8 mouse cellular contexts compared by ENCODE assay signal in the genomic region with DNA sequence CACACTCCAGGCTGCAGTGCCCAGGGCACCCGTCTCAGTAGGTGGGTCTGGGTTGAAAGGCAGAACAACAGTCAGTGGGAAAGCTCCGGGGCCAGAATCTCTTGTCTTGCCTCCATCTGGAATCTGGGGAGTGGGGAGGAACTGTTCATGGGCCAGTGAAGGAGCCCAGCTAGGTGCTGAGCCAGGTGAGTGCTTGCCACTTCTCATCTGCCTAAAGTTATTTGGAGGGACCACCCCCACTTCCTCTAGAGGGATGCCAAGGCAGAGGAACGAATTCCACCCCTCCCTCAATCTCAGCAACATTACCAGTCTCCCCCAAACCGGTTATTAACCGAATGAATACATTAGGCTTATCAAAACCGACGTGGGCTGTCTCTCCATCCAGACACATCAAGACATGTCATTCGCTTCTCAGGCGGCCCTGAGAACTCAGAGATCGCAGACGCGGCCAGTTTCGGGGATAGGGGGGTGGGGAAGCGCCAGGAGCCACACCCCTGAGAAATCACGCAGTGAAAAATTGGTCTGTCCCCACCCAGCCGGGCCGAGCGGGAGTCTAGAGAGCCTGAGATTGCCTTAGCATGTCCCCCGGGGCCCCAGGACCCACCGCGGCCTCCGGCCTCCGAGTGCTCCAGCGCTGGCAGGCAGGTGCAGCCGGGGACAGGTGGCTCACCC. TPM values are rescaled to one million over a fixed set of nuclear protein-coding genes. Genes with fewer than 3 reads are reported as not detected.
DNase-seq lines count a peak whose midpoint lies in the region; ATAC-seq and TF ChIP-seq lines count a peak whose summit lies in the region.

No protein-coding gene starts in this region.

- TF ChIP-seq POLR2A in liver, adult 2 months (IDR thresholded peaks at IDR 0.05; ENCODE audit: extremely low read depth, insufficient read depth, low read length): no peak

- H3K4me1 ChIP-seq in liver, adult 2 months (ENCODE audit: control insufficient read depth, insufficient read depth, low read length): peaks cover 28% of the 10 kb centered on the region
- peaks cover 6% of the 10 kb centered on the region; the same call in 1 of the 2 replicates for H3K4me1 ChIP-seq in intestine, embryonic 14.5 days (replicated peaks; ENCODE audit: control insufficient read depth, insufficient read depth, low read length)
- no peaks in the 10 kb centered on the region for H3K4me1 ChIP-seq in midbrain, postnatal 0 days (ENCODE audit: insufficient read depth, low read length)

- H3K4me2 ChIP-seq in intestine, embryonic 14.5 days (ENCODE audit: low read length): peak overlapping the region; percentile 48
- H3K4me2 ChIP-seq in midbrain, postnatal 0 days (ENCODE audit: low read depth, low read length, poor library complexity, severe bottlenecking): no peak overlapping the region

- TF ChIP-seq CTCF in liver, adult 2 months (IDR thresholded peaks at IDR 0.05; ENCODE audit: low read depth, low read length): no peak
- TF ChIP-seq CTCF in midbrain, postnatal 0 days (IDR thresholded peaks at IDR 0.05): no peak

- peak; percentile 33 to 39 for DNase-seq in adrenal gland, adult (ENCODE audit: inconsistent age in 2 of 2, low spot score in 1 of 2)
- DNase-seq in adrenal gland, adult 18-20 months (ENCODE audit: low spot score in 2 of 2): no peak
- DNase-seq in liver, adult 2 months (ENCODE audit: extremely low read depth, low read depth, low spot score): no peak
- no peak for DNase-seq in liver
- DNase-seq in intestine, embryonic 14.5 days (ENCODE audit: low spot score): no peak
- no peak for DNase-seq in midbrain, postnatal 0 days (ENCODE audit: low spot score)

- no peak for ATAC-seq in intestine, embryonic 14.5 days (replicated peaks; ENCODE audit: low FRiP score, low TSS enrichment, low read depth)
- ATAC-seq in midbrain, postnatal 0 days (ENCODE audit: low FRiP score): no peak
- no peak for ATAC-seq in monocyte, adult 5-6 weeks (replicated peaks; ENCODE audit: insufficient number of reproducible peaks, low FRiP score, low TSS enrichment, poor library complexity, severe bottlenecking)
- no peak for ATAC-seq in erythroid progenitor cell, adult 5-6 weeks (replicated peaks; ENCODE audit: low FRiP score, poor library complexity, severe bottlenecking)

- no peak overlapping the region for H3K27ac ChIP-seq in liver, adult 2 months (replicated peaks; ENCODE audit: insufficient read depth, low read depth, low read length)
- H3K27ac ChIP-seq in intestine, embryonic 14.5 days (ENCODE audit: low read depth): no peak overlapping the region
- H3K27ac ChIP-seq in midbrain, postnatal 0 days (ENCODE audit: low read depth, low read length): no peak overlapping the region

- peak overlapping the region; percentile 68 for H3K4me3 ChIP-seq in liver, adult 2 months (ENCODE audit: insufficient read depth, low read depth, low read length)
- H3K4me3 ChIP-seq in intestine, embryonic 14.5 days (ENCODE audit: low read depth, low read length): peak overlapping the region; percentile 43
- H3K4me3 ChIP-seq in midbrain, postnatal 0 days (ENCODE audit: low read depth, low read length): peak overlapping the region; percentile 32; the same call in 1 of the 2 replicates

- no peaks in the 10 kb centered on the region for H3K27me3 ChIP-seq in liver, adult 2 months (ENCODE audit: control insufficient read depth, insufficient read depth, low read length)
- peaks cover 49% of the 10 kb centered on the region for H3K27me3 ChIP-seq in intestine, embryonic 14.5 days (replicated peaks; ENCODE audit: control insufficient read depth, insufficient read depth, low read length)
- H3K27me3 ChIP-seq in midbrain, postnatal 0 days (ENCODE audit: insufficient read depth, low read length): peaks cover 52% of the 10 kb centered on the region

- 9% methylated on average over 25 of the region's 25 CpGs for WGBS in liver, adult 2 months
- 6% methylated on average over 25 of the region's 25 CpGs for WGBS in intestine, embryonic 14.5 days
- WGBS in midbrain, postnatal 0 days: 3% methylated on average over 25 of the region's 25 CpGs

- peak overlapping the region; percentile 17; the same call in 1 of the 2 replicates for H3K9ac ChIP-seq in liver, adult 2 months (ENCODE audit: low read depth, low read length)
- 0 out of 2 replicates have a peak overlapping the region, but pooled peaks have one; percentile 17 for H3K9ac ChIP-seq in intestine, embryonic 14.5 days (ENCODE audit: low read length)
- H3K9ac ChIP-seq in midbrain, postnatal 0 days (replicated peaks; ENCODE audit: low read length, poor library complexity, severe bottlenecking): no peak overlapping the region

- H3K9me3 ChIP-seq in intestine, embryonic 14.5 days (ENCODE audit: control insufficient read depth, low read length): no peaks in the 10 kb centered on the region
- no peaks in the 10 kb centered on the region for H3K9me3 ChIP-seq in midbrain, postnatal 0 days (ENCODE audit: low read length)

- H3K79me2 ChIP-seq in liver, adult 2 months (ENCODE audit: control insufficient read depth, insufficient read depth, low read length): no peaks in the 10 kb centered on the region

- no peaks in the 10 kb centered on the region for H3K36me3 ChIP-seq in liver, adult 2 months (ENCODE audit: control insufficient read depth, insufficient read depth, low read length)
- H3K36me3 ChIP-seq in intestine, embryonic 14.5 days (ENCODE audit: control insufficient read depth, insufficient read depth, low read length): no peaks in the 10 kb centered on the region
- H3K36me3 ChIP-seq in midbrain, postnatal 0 days (ENCODE audit: insufficient read depth, low read length): no peaks in the 10 kb centered on the region

RNA-seq across cellular contexts. Expression of gene Ppl, which starts 0.8 kb away (rescaled TPM):
- total RNA-seq in adrenal gland, adult 18-20 months (2021): 1 to 10 TPM; 2.5 to 6.9 TPM
- 9.4 and 10.2 TPM in 2 replicates for total RNA-seq in liver, adult 2 months (2014; rRNA removed)
- 3.3 and 3.6 TPM in 2 replicates for polyA plus RNA-seq in liver, adult 2 months (2012; rRNA removed)
- 5.4 and 5.8 TPM in 2 replicates for polyA plus RNA-seq in intestine, embryonic 14.5 days (2014; fragmentation: Nextera tagmentation; extraction: Ambion mirVana)
- total RNA-seq in midbrain, postnatal 0 days (2014; rRNA removed): 0.14 and 0.88 TPM in 2 replicates
- 0.09 and 0.10 TPM in 2 replicates for polyA plus RNA-seq in midbrain, postnatal 0 days (2015; fragmentation: Nextera tagmentation; extraction: Ambion mirVana)
- total RNA-seq in monocyte, adult 5-6 weeks (2017): 0.29 to 0.78 TPM (median 0.53 TPM) in 3 replicates
- not detected in 2 replicates for total RNA-seq in erythroid progenitor cell, adult 5-6 weeks (2015; ENCODE audit: low replicate concordance)
- not detected in 2 replicates for total RNA-seq in erythroid progenitor cell, adult 5-6 weeks (2017; ENCODE audit: low replicate concordance)

RNA-seq across cellular contexts. Expression of gene Sec14l5, which starts 15.5 kb away (rescaled TPM):
- total RNA-seq in adrenal gland, adult 18-20 months (2021): under 1 TPM; 0.06 to 0.07 TPM
- total RNA-seq in liver, adult 2 months (2014; rRNA removed): 0.09 and 0.13 TPM in 2 replicates
- polyA plus RNA-seq in liver, adult 2 months (2012; rRNA removed): 0.01 and 0.02 TPM in 2 replicates
- 0.05 and 0.11 TPM in 2 replicates for polyA plus RNA-seq in intestine, embryonic 14.5 days (2014; fragmentation: Nextera tagmentation; extraction: Ambion mirVana)
- 0.76 and 1.6 TPM in 2 replicates for total RNA-seq in midbrain, postnatal 0 days (2014; rRNA removed)
- 0.09 and 0.14 TPM in 2 replicates for polyA plus RNA-seq in midbrain, postnatal 0 days (2015; fragmentation: Nextera tagmentation; extraction: Ambion mirVana)
- 0.19 TPM in 1 of 3 replicates, not detected in the others for total RNA-seq in monocyte, adult 5-6 weeks (2017)
- not detected in 2 replicates for total RNA-seq in erythroid progenitor cell, adult 5-6 weeks (2015; ENCODE audit: low replicate concordance)
- not detected in 2 replicates for total RNA-seq in erythroid progenitor cell, adult 5-6 weeks (2017; ENCODE audit: low replicate concordance)

Comparison
In these comparisons a context has a peak if more than half of its experiments do, and no peak if none do; other contexts are left out.
1. DNase-seq: peak in adrenal gland, adult (2 of 2); none in adrenal gland, adult 18-20 months (0 of 2), liver, adult 2 months (single experiment), liver (single experiment), intestine, embryonic 14.5 days (single experiment) and midbrain, postnatal 0 days (single experiment).
2. Peak in every context shown above with its lines, with median percentiles within 50 percentile points of each other: H3K4me3 ChIP-seq.